Comparison of ENCODE assay signal across 8 mouse cellular contexts in genomic region chr8:120548313-120548761, GRCm38 (mm10). TPM values are rescaled to one million over a fixed set of nuclear protein-coding genes. Genes with fewer than 3 reads are reported as not detected.
DNase-seq lines count a peak whose midpoint lies in the region; ATAC-seq and TF ChIP-seq lines count a peak whose summit lies in the region.

No protein-coding gene starts in this region.

- H3K9me3 ChIP-seq in heart, embryonic 12.5 days (replicated peaks) = no peaks in the 10 kb centered on the region
- no peaks in the 10 kb centered on the region for H3K9me3 ChIP-seq in forebrain, embryonic 14.5 days (replicated peaks; ENCODE audit: control insufficient read depth, low read length)
- no peaks in the 10 kb centered on the region for H3K9me3 ChIP-seq in midbrain, embryonic 12.5 days

- H3K9ac ChIP-seq in heart, embryonic 12.5 days = peak overlapping the region; percentile 4
- H3K9ac ChIP-seq in forebrain, embryonic 14.5 days (ENCODE audit: low read length) = peak overlapping the region; percentile 49
- peak overlapping the region; percentile 4; the same call in 1 of the 2 replicates for H3K9ac ChIP-seq in midbrain, embryonic 12.5 days (replicated peaks)

- H3K4me1 ChIP-seq in heart, embryonic 12.5 days (replicated peaks) = peaks cover 98% of the 10 kb centered on the region
- peaks cover 68% of the 10 kb centered on the region for H3K4me1 ChIP-seq in forebrain, embryonic 14.5 days (ENCODE audit: control insufficient read depth, insufficient read depth, low read length)
- H3K4me1 ChIP-seq in midbrain, embryonic 12.5 days = peaks cover 93% of the 10 kb centered on the region

- no peak for TF ChIP-seq CTCF in brain, embryonic 14.5 days (IDR thresholded peaks at IDR 0.05; ENCODE audit: borderline replicate concordance, extremely low read depth, insufficient read depth, insufficient read length)

- TF ChIP-seq POLR2A in brain, embryonic 14.5 days (IDR thresholded peaks at IDR 0.05; ENCODE audit: borderline replicate concordance, extremely low read depth, insufficient read depth, insufficient read length, poor library complexity, severe bottlenecking) = no peak

- no peak for DNase-seq in heart, adult 8-10 months (ENCODE audit: low spot score)
- DNase-seq in brain, embryonic 14.5 days (ENCODE audit: low read depth) = peak; percentile 83
- peak; percentile 81 for DNase-seq in forebrain, embryonic 14.5 days (ENCODE audit: low spot score)
- DNase-seq in adrenal gland, postnatal 36 days = no peak
- DNase-seq in urinary bladder, postnatal 10 days (ENCODE audit: low spot score) = no peak
- no peak for DNase-seq in urinary bladder, adult 18-20 months (ENCODE audit: low spot score in 2 of 2)

- no peak for ATAC-seq in heart, embryonic 12.5 days (ENCODE audit: insufficient number of reproducible peaks, low FRiP score)
- ATAC-seq in forebrain, embryonic 14.5 days = peak; percentile 18; the same call in 1 of the 2 replicates
- ATAC-seq in midbrain, embryonic 12.5 days (ENCODE audit: low FRiP score, low read depth) = no peak

- peak overlapping the region; percentile 39 for H3K4me2 ChIP-seq in heart, embryonic 12.5 days
- H3K4me2 ChIP-seq in forebrain, embryonic 14.5 days (ENCODE audit: low read length) = peak overlapping the region; percentile 30; the same call in 1 of the 2 replicates
- H3K4me2 ChIP-seq in midbrain, embryonic 12.5 days (replicated peaks) = peak overlapping the region; percentile 50; the same call in 1 of the 2 replicates

- peak overlapping the region; percentile 50 for H3K27ac ChIP-seq in heart, embryonic 12.5 days (ENCODE audit: poor library complexity, severe bottlenecking)
- H3K27ac ChIP-seq in forebrain, embryonic 14.5 days (ENCODE audit: low read depth, low read length) = peak overlapping the region; percentile 88
- peak overlapping the region; percentile 93 for H3K27ac ChIP-seq in midbrain, embryonic 12.5 days (replicated peaks)

- H3K4me3 ChIP-seq in heart, embryonic 12.5 days = no peak overlapping the region
- H3K4me3 ChIP-seq in forebrain, embryonic 14.5 days (ENCODE audit: low read depth, low read length) = no peak overlapping the region
- no peak overlapping the region for H3K4me3 ChIP-seq in midbrain, embryonic 12.5 days

- WGBS in heart, embryonic 12.5 days = 38% methylated on average over 16 of the region's 16 CpGs
- WGBS in forebrain, embryonic 14.5 days = 36% methylated on average over 16 of the region's 16 CpGs
- 46% methylated on average over 16 of the region's 16 CpGs for WGBS in midbrain, embryonic 12.5 days

- H3K36me3 ChIP-seq in heart, embryonic 12.5 days = peaks cover under 1% of the 10 kb centered on the region
- no peaks in the 10 kb centered on the region; the same call in 1 of the 2 replicates for H3K36me3 ChIP-seq in forebrain, embryonic 14.5 days (ENCODE audit: control insufficient read depth, insufficient read depth, low read length)
- H3K36me3 ChIP-seq in midbrain, embryonic 12.5 days = no peaks in the 10 kb centered on the region

- no peaks in the 10 kb centered on the region for H3K27me3 ChIP-seq in heart, embryonic 12.5 days (replicated peaks)
- H3K27me3 ChIP-seq in forebrain, embryonic 14.5 days (replicated peaks; ENCODE audit: control insufficient read depth, insufficient read depth, low read length) = no peaks in the 10 kb centered on the region
- H3K27me3 ChIP-seq in midbrain, embryonic 12.5 days = peaks cover 18% of the 10 kb centered on the region; the same call in 1 of the 2 replicates

RNA-seq across cellular contexts. Expression of gene Gins2, which starts 40.8 kb away (rescaled TPM):
- polyA plus RNA-seq in heart, embryonic 12.5 days (2016; fragmentation: Nextera tagmentation; extraction: Ambion mirVana) = 63.4 and 66.8 TPM in 2 replicates
- total RNA-seq in heart, adult 8-10 months (2022) = 1 to 10 TPM in 3 of 4 experiments, under 1 TPM in 1; 0.98 to 1.7 (median 1.7) TPM
- polyA plus RNA-seq in brain, embryonic 14.5 days (2012; rRNA removed) = 22.9 and 37.8 TPM in 2 replicates
- polyA plus RNA-seq in forebrain, embryonic 14.5 days (2014; fragmentation: Nextera tagmentation; extraction: Ambion mirVana) = 33.4 and 44.1 TPM in 2 replicates
- 73.7 and 84.8 TPM in 2 replicates for polyA plus RNA-seq in midbrain, embryonic 12.5 days (2016; fragmentation: Nextera tagmentation; extraction: Ambion mirVana)
- total RNA-seq in adrenal gland, postnatal 36 days (2021) = 10 to 100 TPM in 1 of 2 experiments, 1 to 10 TPM in 1; 6.3 to 11.0 TPM

Comparison
In these comparisons a context has a peak if more than half of its experiments do, and no peak if none do; other contexts are left out.
1. DNase-seq: peak in brain, embryonic 14.5 days (single experiment) and forebrain, embryonic 14.5 days (single experiment); none in heart, adult 8-10 months (single experiment), adrenal gland, postnatal 36 days (0 of 2), urinary bladder, postnatal 10 days (single experiment) and urinary bladder, adult 18-20 months (0 of 2).
2. Peak in every context shown above with its lines, with median percentiles within 50 percentile points of each other: H3K27ac ChIP-seq, H3K4me2 ChIP-seq and H3K9ac ChIP-seq.